Mouse (Mus musculus) embryo, embryonic 10 days (tissue): Measurements from ENCODE around the gene Lsg1.

Experiments
- DNase-seq: peaks from one replicate; pipeline ENCODE4 v3.0.0-alpha.2; 2015; ENCODE audit warnings: low spot score

The Lsg1 gene

DNA sequence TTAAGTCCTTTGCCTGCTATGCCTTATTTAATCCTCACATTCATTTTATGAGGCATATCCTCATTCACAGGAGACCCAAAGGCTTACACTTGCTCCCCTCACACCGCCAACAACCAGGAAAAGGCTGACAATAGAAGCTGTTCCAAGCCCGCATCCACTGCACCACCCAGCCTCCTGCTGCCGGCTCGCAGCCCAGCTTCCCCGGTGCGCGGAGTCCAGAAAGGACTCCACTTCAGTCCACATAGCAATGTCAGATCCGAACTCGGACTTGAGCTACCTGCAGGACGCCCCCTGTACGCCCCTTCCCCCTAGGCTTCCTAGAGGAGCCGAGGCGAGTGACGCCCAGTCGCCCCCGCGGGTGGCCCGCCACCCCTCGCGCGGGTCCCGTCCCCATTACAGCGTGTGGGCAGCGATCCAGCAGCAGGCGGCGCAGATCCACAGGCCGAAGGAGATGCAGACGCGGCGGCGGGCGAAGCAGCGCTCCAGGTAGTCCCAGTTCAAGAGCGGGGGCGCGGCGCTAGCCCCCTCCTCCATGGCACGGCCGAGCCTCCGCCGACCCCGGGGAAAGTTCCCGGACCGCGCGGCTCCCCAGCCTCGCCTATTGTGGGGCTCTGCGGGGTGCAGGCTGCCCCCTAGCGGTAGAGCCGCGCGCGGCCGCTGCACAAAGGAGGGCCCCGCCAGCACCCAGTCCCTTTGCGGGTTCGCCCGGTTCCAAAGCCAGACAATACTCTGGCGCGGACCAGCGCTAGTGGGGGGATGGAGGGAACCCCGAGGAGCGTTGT lies 37.2 kb downstream of the Lsg1 start:
- peak; percentile 73 for DNase-seq

DNA sequence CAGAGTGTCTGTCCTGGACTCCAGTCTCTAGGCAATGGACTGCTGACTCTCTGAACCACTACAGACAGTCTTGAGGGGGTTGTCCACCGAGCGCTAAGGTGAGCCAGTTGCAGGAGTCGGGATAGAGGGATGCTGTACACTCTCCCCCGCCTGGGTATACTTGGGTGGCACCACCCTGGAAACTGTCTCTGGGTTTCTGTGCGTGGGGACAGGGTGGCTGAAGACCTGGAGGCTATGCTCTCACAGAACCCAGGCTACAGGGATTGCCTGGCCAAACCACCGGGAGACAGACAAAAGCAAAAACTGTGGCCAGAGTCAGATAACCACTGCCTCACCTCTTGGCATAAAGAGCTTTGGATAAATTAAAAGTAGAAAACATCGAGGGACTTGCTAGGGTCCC lies 37.9 kb downstream of the Lsg1 start:
- no peak for DNase-seq

DNA sequence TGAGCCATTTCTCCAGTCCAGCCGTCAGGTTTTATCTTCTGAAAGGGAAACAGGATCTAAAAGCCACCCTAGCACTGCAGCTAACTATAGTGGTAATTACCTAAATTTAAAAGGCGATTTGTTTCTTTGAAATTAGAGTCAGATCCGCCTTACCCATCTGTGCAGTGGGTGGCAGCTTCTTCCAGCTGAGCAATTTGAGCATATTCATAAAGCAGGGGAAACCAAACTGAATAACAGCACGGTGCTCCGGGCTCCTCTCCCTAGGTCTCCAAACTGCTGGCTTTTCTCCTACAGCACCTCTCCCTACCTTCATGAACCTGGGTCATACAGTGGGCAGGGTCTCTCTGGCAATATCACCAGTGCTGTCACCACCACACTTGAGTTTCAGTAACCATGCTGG lies 39.1 kb downstream of the Lsg1 start:
- no peak for DNase-seq

DNA sequence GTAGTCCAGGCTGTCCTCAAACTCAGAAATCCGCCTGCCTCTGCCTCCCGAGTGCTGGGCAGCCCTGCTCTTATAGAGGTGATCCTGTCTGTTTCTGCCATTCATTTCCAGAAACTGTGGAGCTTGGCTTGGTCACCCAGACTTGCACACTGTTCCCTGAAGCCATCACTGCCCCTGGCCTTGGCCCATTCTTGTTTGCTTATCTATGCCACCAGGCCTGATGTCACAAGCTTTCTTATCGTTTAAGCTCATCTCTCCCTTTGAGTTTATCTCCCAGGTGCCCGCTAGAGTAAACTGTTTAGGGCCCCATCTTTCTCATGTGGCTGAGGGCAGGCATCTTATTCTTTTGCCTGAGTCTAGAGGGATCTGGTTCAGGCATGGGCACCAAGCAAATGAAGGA lies 42.7 kb downstream of the Lsg1 start:
- no peak for DNase-seq

DNA sequence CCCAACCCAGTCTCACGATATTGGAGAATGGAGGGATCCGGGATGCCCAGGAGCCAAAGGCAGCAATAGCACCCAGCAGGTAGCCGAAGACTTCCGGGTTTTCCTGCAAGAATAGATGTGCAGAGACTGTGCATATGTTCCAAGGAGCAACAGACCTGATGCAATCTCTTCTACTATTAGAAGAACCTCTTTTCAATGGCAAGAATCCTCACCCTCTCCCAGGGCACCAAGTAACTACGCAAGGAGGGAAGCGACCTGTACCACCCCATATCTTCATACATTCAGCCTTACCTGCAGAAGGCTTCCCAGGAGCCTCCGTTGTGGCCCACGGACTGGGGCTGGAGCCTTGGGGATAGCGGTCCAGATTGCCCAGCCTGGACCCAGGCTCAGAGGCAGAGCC lies 44.0 kb downstream of the Lsg1 start:
- no peak for DNase-seq

DNA sequence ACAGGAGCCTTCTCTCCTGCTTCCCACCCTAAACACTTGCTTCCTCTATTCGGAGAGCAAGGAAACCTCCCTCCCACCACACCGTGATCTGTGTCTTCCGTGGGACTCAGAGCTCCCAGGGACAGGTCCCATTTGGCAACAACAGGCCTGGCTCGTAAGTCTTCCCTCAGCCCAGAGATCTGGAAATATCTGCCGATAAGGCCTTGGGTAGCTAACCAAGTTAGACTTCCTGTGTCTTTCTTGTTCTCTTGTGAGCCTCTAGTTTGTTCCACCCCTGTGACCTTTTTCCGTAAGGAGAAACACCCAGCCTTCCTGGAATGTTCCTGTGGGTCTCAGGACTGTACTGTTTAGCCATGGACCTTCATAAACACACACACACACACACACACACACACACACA lies 44.6 kb downstream of the Lsg1 start:
- DNase-seq: no peak

DNA sequence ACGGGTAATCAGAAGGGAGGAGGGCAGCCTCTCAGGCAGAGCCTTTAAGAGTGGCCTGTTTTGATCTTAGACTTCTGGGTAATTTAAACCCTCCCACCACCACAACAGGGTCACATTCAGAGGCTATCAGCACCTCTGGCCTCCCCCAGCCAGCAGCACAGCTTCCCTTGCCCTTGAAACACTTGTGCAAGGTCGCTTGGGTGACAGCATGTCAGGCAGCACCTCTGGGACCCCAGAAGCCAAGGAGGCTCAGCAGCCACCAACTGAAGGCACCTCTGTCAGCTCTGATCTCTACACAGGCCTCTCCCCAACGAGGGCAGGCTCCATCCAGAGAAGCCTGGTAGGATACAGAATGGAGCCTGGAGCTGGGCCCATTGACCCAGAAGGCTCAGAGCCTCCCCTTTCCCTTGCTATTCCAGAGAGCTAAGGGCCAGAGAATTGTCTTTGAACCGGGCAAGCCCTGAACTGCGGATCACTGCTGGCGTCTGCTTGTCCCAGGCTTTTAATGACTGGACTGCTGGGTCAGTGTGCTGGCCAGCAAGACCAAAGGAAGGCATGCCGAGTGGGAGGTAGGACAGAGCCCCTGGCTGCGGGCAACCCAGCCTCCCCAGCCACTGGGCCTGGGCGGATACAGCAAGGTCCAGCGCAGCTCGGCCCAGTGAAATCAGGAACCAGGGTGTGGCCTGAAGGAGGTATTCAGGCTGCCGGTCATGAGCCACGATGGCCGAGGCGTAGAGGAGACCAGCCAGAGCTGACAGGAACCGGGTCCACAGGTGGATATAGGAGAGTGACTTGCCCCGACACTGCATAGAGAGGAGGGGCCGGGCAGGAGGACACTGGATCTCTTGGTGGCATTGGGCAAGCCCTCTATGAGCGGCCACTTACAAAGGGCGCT lies 47.0 kb downstream of the Lsg1 start:
- DNase-seq: no peak

DNA sequence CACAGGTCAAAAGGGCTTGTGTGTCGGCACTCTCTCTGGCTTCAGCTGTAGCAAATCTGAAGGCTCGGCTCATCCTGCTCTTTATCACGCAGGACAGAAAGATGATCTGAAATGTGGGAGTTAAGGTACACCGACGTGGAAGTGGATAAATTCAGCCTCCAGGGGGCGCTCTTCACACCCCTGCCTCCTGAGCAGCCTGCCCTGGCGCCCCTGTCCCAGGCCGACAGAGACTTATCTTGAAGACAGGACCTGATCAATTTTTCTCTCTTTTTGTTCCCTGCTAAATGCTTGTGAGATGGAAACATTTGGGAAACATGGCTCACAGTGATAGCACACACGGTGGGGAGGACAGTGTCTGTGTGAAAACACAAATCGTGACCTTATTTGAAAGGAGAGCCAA lies 48.0 kb downstream of the Lsg1 start:
- peak; percentile 77 for DNase-seq

DNA sequence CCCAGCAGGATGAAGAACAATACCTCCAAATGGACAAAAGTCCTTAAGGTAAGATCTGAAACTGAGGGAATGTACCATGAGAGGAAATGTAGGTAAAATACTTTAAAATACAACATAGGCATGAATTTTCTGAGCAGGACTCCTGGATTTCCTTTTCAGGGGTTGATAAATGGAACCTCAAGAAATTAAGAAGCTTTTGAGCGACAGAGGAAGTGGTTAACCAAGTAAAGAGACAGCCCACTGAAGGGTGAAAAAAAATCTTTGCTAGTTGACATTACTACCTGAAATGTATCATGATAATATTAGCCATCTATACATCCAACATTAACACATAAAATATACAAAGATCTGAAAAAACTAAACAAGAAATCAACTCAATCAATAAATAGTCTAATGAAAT lies 52.3 kb downstream of the Lsg1 start:
- no peak for DNase-seq

DNA sequence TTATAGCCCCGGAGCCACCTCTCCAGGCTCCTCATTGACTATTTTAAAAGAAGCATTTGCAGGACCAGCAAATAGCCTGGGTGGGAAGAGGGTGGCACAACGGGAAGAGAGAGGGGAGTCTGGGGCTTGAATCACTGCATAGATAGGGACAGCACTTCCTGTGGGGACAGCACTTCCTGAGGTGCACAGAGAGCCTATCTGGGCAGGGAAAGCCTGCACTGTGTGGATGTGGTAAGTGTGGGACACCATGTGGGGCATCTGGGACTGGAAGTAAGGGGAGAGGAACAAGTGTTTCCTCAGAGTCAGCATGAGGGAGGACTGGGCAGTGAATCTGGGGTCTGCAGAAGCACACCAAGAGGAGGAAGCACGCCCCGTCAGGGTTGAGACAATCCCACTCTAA lies 53.8 kb downstream of the Lsg1 start:
- no peak for DNase-seq

DNA sequence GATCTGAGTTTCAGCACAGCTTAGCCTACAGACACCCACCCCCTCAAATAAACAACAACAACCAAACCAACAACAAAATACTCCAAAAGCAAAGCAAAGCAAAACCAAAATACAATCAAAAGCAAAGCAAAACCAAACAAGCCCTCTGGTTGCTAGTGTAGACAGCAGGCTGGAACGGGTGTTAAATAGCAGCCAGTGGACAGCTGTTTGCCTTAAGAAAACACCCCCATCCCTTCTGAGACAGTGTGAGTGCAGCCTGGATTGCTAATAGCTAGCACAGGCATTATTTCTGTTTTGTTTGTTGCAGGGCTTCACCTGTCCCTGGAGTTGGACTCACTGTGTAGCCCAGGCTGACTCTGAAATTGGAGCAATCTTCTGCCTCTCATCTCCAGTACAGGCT lies 54.5 kb downstream of the Lsg1 start:
- DNase-seq: no peak

DNA sequence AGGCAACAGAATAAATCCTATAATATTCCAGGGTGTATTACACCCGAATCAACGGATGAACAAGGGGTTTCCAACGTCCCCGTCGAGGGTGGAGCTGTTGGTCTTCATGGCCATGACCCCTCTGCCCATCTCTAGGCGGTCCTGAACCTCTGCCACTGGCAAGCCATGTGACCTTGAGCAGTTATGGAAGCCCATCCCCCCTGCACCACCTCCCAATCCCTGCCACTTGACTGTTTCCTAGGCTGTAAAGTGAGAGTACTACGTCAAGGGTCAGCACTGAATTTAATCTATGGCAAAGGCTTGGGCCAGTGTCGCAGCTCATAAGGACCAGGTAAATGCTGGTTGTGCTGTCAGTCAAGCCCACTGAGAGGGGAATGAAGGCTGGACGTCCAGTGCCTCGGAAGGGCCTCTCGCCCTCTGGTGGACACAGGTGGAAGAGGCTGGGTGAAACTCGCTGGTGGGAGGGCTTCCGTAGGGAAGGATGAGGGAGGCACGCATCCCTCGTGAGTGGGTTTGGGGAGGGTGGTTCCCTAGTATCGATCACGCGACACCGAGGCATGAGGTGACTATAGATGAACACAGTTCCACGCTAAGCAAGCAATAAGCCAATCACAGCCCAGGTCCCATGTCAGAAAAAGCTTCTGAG lies 55.5 kb downstream of the Lsg1 start:
- DNase-seq: peak; percentile 75

DNA sequence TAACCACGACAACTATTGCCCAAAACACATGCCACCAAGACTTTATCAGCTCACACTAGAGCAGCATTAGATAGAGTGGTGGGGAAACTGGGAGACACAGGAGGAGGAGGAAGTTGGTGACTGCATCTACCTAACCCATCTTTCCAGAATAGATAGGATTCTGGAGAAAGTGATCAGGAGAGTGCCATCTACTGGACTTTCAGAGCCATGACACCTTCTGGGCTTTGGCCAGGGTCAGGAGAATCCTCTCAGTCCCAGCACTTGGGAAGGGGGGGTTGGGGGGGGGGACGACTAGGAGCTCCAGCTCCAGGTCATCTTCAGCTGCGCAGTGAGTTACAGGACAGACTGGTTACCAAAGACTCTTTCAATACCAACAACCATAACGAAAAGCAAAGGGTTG lies 56.6 kb downstream of the Lsg1 start:
- peak; percentile 30 for DNase-seq

DNA sequence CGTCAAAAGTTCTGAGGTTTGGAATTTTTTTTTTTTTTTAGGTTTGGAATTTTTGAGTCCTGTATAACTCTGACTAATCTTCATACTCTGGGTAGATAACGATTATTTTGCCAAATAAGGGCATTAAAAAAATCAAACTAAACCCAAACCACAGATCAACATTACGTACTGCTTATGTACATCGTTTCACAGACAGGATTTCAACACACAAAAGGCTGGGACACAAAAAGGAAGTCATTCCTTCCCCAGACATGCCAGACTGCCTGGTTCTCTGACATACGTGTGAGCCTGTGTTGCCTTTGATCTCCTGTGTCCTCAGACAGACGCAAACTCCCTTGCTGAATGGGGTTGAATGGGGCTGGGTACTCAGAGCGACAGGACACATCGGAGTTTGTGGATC lies 59.0 kb downstream of the Lsg1 start:
- no peak for DNase-seq

DNA sequence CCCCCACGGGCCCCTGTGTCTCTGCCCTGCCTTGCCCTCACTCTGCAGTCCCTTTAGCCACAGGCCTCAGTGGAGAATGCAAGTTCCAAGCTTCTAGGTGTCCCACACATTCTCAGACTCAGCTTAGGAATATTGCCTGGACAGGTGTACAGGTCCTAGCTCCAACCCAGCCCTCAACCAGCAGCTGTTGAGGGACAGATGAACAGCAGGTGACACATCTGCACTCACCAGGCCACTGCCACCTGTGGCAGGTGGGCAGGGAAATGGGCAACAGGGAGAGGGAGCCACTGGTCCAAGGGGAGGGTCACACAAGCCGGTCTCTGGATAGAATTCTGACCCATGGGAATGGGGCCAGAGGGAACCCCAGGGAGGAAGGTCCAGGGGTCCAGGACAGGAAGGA lies 59.5 kb downstream of the Lsg1 start:
- DNase-seq: no peak

DNA sequence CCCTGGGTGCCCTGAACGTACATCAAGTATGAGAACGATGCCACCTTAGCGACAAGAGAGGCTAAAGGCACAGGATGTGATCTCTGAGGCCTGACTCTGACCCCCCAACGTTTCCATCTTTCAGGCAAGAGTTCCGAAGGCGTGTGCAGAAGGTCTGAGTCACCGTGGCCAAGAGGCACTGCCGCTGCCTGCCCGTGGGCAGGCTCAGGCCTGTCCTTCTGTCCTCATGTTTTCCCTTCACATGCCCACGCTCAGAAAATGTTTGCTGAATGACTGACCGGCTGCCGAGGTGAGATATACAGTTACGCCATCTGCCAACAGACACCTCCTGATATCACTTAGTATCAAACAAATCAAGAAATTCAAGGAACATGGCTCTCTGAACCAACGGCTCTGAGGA lies 61.6 kb downstream of the Lsg1 start:
- DNase-seq: no peak

DNA sequence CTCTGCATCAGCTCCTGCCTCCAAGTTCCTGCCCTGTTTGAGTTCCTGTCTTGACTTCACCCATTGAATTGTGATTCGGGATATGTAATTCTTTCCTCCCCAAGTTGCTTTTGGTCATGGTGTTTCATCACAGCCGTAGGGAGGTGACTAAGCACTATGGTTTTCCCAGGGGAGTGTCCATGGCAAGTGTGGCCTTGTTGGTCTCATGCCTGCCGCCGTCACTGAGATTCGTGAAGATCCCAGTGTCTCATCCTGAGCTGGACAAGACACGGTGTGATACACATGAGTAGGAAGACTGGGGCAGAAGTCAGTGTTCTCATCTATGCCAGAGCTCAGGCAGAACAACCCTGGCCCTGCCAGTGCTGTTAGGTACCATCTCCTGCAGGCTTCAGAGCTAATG lies 62.9 kb downstream of the Lsg1 start:
- no peak for DNase-seq

DNA sequence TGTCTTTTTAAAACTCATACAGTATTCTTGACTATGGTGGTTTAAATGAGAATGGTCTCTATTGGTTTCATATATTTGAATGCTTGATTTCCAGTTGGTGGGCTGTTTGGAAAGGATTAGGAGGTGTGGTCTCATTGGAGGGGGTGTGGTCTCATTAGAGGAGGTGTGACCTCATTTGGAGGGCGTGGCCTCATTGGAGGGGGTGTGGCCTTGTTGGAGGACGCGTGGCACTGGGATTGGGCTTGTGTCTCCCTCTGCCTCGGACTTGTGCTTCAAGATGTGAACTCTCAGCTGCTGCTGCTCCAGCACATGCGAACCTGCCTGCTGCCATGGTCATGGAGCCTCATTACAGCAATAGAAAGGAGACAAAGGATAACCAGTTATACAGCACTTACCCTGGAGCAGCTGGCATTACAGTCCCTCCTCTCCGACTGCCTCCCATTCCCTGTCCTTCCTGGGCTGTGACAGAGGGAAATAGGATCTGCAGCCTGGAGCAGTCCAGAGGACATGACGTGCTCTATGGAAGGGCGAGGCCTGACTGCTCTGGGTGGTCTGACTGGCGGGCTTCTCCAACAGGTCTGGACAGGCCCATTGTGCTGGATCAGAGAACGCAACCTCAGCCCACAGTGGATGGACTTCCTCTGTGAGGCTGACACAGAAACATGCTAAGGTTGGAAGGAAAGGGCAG lies 65.0 kb downstream of the Lsg1 start:
- peak; percentile 31 for DNase-seq

DNA sequence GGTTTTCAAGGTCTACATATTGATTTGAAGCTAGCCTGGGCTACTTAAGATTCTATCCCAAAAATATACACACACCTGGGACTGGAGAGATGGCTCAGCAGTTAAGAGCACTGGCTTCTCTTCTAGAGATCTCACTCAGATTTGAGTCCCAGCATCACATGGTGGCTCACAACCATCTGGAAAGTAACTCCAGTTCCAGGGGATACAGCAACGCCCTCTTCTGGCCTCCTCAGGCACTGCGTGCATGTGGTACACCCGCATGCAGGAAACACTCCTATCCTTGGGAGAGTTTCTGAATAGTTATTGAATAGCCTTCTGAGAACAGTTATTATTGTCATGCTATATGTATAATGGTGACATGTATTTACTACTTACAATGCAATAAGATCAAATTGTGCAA lies 66.2 kb downstream of the Lsg1 start:
- no peak for DNase-seq

DNA sequence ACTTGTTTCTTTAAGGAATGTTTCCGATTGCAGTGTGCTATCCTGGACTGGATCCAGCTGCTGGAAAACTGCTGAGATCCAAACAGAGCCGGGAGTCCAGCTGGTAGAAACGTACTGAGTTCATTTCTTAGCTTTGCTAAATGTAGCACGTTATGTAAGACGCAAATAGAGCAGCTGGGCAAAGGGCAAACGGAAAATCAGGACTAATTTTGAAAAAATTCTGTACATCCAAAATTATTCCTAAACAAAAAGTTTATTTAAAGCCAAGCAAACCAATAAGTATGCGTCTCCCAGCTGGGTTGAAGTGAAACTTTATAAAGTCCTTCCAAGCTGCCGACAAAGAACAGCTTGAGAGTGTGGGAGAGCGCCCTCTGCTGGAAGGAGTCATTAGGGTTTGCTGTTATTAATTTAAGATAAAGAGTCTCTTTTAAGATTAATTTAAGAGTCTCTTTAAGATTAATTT lies 67.0 kb downstream of the Lsg1 start:
- peak; percentile 85 for DNase-seq

DNA sequence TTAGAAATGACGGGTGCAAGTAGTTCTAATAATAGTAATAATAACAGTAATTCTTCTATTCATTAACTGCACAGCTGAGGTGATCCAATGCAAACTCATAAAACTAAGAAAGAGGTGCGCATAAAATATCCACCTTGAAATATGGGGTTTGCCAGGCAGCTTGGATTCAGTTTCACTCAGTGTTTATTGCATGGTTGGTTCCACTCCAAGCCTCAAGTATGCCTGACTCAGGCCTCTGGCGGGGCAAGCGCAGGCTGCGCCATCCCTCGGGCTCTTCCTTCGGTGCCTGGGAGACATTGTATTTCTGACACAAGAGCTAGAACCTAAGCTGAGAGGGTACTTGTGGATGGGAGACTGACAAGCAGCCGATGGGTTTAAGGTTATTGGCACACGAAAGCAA lies 68.8 kb downstream of the Lsg1 start:
- DNase-seq: no peak

DNA sequence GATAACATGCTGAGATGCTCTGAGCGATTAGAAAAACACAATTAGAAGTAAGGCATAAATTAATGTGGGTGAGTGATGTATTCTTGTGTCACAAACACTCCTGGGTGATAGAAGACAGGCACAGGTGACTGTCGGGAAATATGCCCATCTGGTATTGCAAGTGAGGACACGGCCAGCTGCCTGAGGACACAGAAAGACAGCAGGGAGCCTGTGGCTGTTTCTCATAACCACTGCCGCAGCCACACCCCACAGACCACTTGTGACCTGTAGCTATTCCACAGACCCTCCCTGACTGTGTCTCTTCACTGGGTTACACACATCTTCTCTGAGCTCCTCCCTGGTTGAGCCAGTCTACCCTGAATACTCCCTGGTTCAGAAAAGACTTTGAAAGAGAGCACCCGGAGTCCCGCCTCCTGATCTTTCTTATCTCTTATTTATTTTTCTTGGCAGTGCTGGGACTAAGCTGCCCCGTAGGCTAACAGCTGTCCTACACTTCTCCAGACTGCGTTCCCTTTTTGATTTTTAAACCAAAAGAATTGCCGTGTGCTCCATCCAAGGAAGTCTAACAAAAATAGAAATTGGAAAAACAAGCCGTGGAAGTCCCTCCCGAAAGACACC lies 69.6 kb downstream of the Lsg1 start:
- no peak for DNase-seq
